Mouse (Mus musculus) granulocyte monocyte progenitor cell, adult 5-6 weeks (primary cell): Measurements from ENCODE around the gene Rerg. TPM values are rescaled to one million over a fixed set of nuclear protein-coding genes. Genes with fewer than 3 reads are reported as not detected.
A peak's percentile ranks its signal among the peaks of the same experiment; 100 is the strongest.

Source experiments
- ATAC-seq: replicated peaks from 2 replicates; pipeline ENCODE4 v1.8.0; 2016; ENCODE audit warnings: mild to moderate bottlenecking, moderate TSS enrichment, inconsistent platforms; ENCODE audit not compliant: poor library complexity, severe bottlenecking
- total RNA-seq, 2 experiments: library from RNA; stranded (forward) in 1 of 2; stranded (reverse) in 1 of 2; fragments of 200-712, 200-1000 nt in 1 of 2; fragments of >200 nt in 1 of 2; fragmentation: Nextera tagmentation in 1 of 2; gene quantifications; 2 replicates each; pipeline ENCODE4 v1.2.3; 2014 to 2017

Rerg gene
- total RNA-seq (2014; fragmentation: Nextera tagmentation) (not detected in 2 replicates), total RNA-seq (2017) (1.6 TPM in 1 of 2 replicates, not detected in the other)

DNA sequence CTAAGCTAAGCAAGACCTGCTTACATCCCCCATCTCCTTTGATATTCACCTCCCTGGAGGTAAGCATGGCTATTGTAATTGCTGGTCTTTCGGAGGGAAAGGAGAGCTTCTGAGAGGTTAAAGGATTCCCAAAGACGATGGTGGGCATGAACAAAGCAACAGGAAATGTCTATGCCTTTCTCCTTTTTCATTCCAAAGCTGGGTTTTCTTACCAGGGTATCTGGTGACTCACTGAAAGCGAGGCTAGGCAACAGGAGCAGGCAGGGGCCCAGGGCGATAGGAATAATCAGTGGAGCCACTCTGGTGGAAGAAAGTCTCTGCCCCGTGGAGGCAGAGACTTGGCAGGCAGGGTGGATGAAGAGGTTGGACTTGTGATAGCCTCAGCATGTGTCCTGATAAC, at the start of gene Rerg:
TSS of gene Rerg (minus strand) at position 272 of the 400 bp plus-strand sequence.
- ATAC-seq, result no peak

DNA sequence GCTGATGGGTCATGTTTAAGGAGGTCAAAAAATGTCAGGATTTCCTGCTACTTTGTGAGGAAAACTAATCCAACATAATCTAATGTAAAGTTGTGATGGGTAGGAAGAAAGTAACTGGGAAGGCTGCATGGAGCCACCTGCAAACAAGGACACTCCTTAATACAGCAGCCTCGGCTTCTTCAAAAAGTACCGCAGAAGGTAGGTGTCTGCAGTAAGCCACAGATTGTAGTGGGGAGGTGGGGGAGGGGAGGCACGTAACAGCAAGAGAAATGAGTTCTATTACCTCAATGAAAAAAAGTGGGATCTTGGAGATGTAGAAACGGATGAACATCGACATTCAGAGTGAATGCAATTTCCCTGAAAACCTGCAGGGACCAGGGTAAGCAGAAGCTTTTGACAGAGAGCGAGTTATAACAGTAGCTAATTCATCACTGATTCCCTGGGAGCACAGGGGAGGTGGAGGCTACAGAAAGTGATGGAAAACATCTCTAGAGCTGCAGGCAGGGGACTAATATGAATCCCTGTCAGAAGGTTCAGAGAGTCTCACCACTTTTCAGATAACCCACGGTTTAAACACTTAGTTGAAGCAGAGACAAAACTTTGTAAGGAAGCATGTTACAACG, 47.7 kb upstream of the Rerg start:
- no peak for ATAC-seq

DNA sequence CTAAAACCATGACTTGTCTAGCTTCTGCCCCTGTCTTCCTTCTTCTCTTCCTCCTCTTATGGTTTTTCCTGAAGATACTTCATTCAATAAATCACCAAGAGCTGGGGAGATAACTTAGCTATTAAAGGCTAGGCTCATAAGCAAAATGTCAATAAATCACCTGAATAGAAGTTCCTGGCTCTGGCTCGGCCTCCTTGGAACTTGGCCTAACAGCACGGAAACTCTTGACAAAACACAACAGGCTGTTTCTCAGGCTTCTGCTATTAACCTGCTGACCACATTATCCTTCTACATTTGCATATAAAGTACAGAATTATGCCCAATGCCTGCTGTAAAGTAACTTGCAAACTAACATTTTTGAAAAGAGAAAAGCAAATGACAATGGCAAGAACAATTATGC, 41.1 kb upstream of the Rerg start:
- no peak for ATAC-seq

DNA sequence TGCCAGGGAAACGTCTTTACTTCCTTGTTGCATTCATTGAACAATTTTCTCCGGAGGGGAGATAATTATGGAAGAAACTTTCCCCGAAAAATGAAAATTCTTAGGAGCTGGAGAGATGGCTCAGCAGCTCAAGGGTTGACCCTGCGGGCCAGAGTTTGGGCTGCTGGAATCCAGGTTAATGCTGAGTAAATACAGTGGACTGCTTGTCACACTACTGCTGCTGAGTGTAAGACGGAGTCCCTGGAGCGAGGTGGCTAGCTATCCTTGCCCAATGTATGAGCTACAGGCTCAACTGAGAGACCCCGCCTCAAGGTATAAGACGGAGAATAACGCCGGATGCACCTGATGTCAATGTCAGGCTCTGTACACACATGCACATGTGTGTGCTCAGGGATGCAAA, 40.7 kb upstream of the Rerg start:
- no peak for ATAC-seq

DNA sequence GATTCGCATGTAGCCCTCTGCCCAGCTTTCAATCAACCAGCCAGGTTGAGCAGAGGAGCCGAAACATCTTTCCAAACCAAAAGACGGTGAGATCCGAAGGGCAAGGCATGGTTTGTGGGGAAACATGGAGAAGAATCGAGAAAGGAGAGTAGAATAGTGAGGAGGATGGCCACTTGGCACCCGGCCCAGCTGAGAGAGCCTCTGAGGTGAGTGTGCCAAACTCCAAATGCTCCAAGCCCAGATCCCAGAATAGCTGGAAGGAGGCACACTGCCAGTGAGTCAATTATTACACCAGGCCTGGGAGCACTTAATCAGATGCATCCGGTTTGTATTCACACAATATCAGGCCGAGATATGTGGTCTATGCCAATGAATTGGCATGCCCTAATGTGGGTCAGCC, 39.7 kb upstream of the Rerg start:
- ATAC-seq, result no peak

DNA sequence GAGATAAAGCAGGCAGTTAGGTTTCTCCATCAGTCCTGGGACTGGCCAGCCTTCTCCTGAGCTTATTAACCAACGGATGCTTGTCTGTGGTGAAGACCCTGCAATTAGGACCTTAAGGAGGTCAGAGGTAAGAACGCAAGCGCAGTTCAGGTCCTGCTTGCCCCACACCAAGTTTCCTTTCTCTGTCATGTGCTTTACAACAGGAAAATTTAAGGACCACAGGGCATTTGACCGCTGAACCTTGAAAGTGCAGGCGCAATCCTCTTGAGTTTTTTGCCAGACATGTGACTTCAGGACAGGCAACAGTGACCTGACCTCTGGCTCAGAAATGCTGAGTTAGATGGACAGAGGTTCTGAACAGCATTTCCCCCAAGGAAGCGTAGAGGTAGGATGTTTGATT, 36.8 kb upstream of the Rerg start:
- no peak for ATAC-seq

DNA sequence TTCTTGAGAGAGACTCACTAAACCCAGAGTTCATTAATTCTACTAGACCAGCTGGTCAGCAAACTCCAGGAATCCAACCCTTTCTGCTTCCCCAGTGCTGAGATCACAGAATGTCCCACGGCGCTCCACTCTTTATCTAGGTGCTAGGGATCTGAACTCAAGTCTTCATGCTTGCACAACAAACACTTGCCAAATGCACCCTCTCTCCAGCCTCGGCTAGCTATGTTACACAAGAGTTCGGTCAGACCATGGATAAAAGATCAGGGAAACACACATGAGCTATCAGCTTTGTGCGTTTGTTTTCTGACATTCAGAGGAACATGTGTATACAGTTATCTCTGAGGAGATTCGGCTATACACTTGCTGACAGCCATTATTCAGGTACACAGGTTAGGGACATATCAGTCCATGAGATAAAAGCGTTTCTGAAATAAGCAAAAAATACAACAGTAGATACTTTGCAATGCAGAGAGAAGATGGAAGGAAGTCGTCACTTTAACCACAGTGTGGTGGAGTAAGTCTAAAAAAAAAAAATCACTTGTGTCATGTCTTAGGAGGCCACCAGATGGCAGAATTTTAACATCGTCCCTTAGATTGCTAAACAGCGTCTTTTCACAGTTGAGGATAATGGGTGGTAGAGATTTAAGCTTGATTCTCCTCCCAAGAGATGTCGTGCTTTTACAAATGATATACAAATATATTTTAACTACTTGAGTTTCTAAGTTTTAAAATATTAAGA, 35.5 kb upstream of the Rerg start:
- peak; percentile 95 for ATAC-seq

DNA sequence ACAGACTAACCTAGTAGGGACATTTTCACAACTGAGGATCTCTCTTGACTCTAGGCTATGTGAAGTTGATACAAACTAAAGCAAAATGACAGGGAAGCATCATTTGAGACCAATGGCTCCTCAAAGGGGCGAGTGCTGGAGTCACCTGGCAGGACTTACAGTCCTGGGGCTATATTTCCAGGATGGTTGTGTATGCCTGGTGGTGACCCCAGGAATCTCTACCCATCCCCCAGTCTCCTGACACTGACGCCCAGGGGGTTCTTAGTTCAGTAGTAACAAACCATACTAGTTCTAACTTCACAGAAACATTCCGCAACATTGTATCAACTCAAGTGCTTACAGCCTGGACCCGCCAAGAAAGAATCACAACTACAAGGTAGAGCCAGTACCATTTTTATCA, 32.4 kb upstream of the Rerg start:
- no peak for ATAC-seq

DNA sequence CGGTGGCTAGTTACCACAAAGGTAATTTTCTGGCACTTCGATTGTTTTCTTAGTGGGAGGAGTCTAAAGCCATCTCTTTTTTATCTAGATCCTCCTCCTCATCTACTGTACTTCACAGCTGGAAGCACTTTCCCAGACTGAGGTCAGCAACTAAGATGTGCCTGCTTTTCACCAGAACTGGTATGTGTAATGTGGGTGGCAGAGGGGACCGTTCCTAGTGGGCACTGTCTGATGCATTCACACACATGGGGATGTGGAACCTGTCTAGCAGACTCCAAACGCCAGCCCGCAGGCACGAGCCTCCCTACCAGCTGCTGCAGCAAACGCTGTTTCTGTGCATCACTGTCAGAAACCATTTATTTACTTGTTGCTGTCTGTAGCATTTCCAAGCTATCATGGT, 31.3 kb upstream of the Rerg start:
- ATAC-seq, result no peak

DNA sequence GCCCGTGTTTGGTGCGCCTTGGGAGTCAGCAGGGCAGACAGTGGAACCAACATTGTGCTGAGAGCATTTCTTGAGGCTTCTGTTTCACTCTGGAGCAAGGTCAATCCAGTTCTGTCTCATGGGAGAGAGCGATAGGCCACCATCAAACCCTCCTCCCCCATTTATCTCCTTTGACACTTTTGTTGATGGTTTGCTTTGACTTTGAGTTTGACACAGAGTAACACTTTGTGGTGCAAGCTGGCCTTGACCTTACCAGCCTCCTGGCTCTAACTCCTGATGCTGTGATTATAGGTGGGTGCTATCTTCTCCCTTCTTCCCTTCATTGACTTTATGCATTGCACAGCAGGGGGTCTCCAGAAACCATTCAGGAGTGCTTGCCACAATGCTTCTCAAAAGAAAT, 30.9 kb upstream of the Rerg start:
- no peak for ATAC-seq

DNA sequence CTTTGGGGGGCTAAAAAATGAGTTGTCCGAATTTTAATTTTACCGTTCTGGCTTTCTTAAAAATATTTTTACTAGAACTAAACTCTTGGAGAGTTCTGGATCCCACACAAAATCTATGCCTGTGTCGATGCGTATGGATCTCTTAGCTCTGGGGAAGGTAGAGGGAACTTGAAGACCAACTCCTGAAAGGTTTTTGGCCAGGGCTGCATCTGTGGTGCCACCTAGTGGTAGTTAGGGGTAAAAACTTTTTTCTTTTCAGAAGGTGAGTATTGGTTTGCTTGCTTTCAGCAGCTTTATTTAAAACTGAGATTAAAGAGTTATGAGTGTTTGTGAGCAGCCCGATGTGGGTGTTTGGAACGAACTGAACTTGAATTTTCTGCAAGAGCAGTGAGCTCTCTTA, 21.8 kb upstream of the Rerg start:
- ATAC-seq, result peak; percentile 87

DNA sequence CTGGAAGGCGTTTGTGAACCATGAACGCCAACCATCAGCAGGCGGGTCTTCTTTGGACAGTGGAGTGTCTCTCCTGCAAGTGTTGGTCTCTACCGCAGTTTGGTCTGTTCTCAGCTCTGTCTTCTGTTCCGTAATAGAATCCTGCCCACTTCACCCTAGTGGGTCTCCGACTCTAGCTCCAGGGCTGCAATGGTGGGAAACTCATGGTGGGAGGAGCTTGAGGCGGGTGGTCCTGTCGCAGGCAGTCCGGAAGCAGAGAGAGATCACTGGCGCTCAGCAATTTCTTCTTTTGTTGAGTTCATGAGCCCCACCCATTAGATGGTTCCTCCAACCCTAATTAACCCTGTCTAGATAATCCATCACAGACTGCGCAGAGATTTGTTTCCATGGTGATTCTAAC, 20.7 kb upstream of the Rerg start:
- ATAC-seq, result no peak

DNA sequence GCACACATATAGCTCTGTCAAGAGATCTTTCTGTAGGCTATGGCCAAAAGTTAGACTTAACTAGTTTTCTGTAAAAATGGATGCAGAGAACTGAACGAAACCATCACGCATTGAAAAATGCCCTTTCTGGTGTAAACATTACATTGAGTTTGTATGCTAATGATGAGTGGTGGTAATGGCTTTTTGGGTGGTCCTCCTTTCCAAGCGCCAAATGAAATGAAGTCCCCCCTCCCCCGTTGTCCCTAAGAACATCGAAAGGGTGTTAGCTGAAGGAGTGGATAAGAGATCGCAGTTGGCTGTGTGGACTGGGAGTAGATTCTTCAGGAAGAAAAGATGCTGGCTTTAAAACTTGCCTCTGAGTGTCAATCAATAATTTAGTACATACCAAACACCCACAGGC, 20.3 kb upstream of the Rerg start:
- no peak for ATAC-seq

DNA sequence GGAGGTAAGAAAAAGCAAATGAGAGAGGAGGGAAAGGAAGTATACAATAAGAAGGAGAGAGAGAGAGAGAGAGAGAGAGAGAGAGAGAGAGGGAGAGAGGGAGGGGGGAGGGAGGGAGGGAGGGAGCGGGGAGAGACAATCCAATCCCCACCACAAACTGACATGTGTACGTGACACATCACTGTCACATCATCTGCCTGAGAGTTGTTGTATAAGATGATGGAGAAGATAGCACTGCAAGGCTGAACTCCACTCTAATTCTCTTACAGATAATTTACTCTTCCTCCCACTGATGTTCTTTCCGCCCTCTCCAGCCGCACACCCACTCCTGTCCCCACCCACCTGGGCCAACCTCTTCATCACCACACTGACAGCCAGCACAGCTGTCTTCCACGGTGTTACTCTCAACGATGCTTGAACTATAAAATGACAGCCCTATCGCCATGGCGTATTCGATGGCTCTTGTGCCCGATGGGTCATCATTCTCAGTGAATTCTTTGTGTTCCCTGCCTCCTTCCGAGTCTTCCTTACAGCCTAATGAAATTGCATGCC, 18.2 kb upstream of the Rerg start:
- ATAC-seq, result no peak

DNA sequence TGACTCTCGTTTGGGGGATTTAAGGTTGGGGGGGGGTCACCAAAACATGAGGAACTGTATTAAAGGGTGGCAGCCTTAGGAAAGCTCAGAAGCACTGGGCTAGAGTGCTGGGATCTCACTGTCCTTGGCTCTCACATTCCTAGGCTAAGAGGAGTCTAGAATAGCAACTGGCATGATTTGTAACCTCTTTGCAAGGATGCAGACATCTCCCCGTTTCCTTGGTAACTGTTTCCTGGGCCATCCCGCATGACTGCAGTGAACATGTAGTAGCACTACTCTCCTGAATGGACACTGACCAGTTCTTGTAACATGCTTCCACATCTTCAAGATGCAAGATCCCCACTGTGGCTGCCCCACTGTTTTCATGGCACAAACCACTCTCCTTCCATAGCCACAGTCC, 17.1 kb upstream of the Rerg start:
- ATAC-seq, result no peak

DNA sequence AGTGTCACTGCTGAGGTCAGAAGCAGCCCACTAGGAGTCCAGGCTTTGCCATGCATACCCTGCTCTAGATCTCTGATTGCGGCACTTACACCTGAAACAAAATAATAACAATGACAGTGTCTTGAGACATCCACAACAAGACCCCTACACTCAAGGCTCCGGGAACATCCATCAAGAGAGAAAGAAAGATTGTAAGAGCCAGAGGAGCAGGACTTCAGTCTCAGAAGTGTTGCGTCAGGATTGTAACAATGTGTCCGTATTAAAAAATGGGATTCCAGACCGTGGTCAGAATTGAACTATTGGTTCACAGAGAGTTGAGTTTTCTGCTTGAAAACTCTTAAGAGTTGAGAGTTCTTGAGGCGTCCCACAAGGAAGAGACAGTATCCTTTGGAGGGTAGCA, 10.3 kb upstream of the Rerg start:
- ATAC-seq, result no peak

DNA sequence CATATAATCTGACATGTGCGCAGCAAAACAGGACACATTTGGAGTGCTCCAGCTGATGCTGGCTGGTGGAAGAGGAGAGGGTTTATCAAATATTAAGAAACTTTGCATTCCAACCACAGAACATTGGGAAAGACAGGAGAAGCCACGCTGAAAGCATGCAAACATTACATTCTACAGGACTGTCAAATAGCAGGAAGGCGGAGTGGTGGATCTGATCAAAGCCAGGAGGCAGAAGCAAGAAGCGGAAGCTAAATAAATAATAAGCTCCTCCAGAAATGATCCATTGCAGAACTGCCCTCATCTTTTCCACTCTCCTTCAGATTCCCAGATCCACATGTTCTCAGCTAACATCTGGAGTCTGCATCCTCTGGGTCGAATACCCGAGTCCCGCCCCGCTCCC, 9.8 kb upstream of the Rerg start:
- no peak for ATAC-seq

DNA sequence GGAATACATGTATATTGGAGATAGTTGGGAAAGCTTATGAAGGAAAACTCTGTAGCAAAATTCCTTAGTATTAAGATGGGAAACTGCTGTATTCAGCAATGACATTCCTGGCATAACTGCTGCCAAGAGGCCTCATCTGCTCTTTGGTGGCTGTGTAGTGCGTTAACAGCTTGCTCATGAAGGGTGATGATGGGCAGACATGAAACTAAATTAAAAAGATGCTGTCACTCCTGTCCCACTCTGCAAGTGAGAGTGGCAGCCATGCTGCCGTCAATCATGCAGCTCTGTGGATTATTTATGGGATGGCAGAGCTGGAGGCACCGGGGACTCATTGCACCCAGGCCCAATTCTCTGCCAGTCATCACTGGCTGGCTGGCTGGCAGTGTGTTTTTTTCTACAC, 8.7 kb upstream of the Rerg start:
- ATAC-seq, result no peak

DNA sequence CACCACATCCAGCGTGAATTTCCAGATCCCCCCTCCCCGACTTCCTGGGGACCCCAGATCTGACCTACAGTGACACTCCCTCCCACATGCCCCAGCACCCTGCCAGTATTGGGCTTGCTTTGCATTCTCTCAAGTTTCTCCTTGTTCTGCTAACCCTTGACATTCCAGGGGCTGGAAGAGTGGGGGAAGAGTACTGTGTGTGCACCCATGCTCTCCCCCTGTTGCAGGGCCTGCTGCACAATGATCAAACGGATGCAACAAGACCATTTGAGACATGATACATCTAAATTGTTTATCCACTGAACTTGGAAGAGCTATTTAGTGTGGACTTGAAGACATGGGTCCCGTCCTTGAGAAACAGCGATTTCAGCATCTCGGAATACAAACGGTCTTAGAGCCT, 349 bp upstream of the Rerg start:
- no peak for ATAC-seq

DNA sequence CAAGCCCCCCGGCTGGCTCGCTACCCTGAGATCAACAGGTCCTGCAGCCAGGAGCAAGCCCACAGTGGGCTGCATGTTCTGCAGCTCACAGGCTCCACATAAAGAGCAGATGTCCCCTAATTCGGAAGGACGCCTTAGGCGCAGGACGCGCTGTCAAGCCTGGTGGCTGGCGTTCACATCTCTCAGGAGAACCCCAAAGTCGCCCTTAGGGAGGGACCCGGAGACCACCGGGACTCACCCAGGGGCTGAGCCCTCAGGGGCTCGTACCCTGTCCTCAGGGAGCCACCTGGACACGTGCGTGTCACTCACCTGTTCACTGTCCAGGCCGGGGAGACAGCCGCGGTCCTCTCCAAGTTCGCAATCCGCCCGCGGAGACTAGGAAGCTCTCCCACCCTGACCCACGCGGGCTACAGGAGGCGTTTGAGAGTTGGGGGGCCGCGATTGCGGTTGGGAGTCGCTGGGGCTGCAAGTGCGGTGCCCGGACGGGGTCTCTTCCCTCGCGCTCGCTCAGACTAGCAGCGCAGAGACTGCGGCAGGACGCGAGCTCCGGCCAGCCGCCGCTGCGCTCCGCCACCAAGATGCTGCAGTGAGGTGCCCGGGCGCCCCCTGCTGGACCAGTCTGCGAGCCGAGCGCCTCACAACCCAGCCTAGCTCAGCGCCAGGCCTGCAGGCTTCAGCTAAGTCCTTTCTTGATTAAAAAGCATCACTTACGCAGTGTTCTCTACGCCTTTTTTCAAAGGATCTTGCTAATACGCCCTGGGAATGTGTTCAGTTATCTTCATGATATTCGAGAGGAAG, 927 bp downstream of the Rerg start:
- ATAC-seq, result peak; percentile 99

DNA sequence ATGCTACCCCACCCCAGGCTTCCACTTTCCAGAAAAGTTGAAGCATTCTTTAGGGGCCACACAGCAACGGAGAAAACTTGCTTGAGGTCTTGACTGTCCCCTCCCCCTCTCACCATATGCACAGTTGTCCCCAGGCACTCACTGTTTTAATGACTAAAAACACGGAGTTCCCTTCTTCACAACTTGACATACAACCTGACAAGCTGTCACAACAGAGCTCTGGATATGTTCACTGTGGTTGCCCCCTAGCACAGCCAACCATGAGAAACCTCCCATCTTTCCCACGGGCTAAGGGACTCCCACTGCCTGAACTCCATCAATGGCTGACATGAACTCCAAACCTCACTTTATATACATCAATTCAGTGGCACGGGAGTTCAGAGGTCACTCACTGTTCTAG, 3.5 kb downstream of the Rerg start:
- ATAC-seq, result no peak
